Mouse (Mus musculus) forebrain, embryonic 14.5 days (tissue): ENCODE results near the gene Traf5. TPM values are rescaled to one million over a fixed set of nuclear protein-coding genes. Genes with fewer than 3 reads are reported as not detected.

Experiments used
- ATAC-seq: fragments of 200-750 bp; cut with Nextera tagmentation; 2 replicates; pipeline ENCODE4 v1.8.0; 2017; ENCODE audit warnings: mild to moderate bottlenecking, moderate library complexity
- DNase-seq: peaks from one replicate; pipeline ENCODE4 v3.0.0-alpha.2; 2015; ENCODE audit warnings: low spot score
- H3K27ac ChIP-seq: fragments of 300-500 bp; sonication (generic); 2 replicates; pipeline ENCODE4 v1.5.1; 2014; ENCODE audit warnings: low read depth, mild to moderate bottlenecking, control low read depth, low read length, moderate library complexity
- H3K27me3 ChIP-seq: fragments of 300-500 bp; sonication (generic); replicated peaks from 2 replicates; pipeline ENCODE4 v1.6.1; 2014; ENCODE audit warnings: low read length, control low read depth, mixed read lengths; ENCODE audit not compliant: control insufficient read depth, insufficient read depth
- H3K36me3 ChIP-seq: fragments of 300-500 bp; sonication (generic); 2 replicates; pipeline ENCODE4 v1.6.1; 2014; ENCODE audit warnings: low read length, control low read depth; ENCODE audit not compliant: control insufficient read depth, insufficient read depth
- H3K4me1 ChIP-seq: fragments of 300-500 bp; sonication (generic); 2 replicates; pipeline ENCODE4 v1.6.1; 2014; ENCODE audit warnings: antibody characterized with exemption, low read length, control low read depth; ENCODE audit not compliant: control insufficient read depth, insufficient read depth
- H3K4me2 ChIP-seq: fragments of 300-500 bp; sonication (generic); 2 replicates; pipeline ENCODE4 v1.6.1; 2014; ENCODE audit warnings: mild to moderate bottlenecking, control low read depth, low read length
- H3K4me3 ChIP-seq: fragments of 300-500 bp; sonication (generic); 2 replicates; pipeline ENCODE4 v1.5.1; 2014; ENCODE audit warnings: low read depth, low read length, control low read depth
- H3K9ac ChIP-seq: fragments of 300-500 bp; sonication (generic); 2 replicates; pipeline ENCODE4 v1.6.1; 2014; ENCODE audit warnings: mild to moderate bottlenecking, low read length, control low read depth, moderate library complexity
- H3K9me3 ChIP-seq: fragments of 300-500 bp; sonication (generic); replicated peaks from 2 replicates; pipeline ENCODE4 v1.6.1; 2016; ENCODE audit warnings: low read length, control low read depth, mixed read lengths; ENCODE audit not compliant: control insufficient read depth
- WGBS: fragments of 180-500 bp; shearing (Covaris S2); extraction: QIAGEN DNeasy Blood & Tissue Kit; methylation state at CpG from one replicate; pipeline ENCODE4 v1.1.7; 2014; 5-methylcytosine and 5-hydroxymethylcytosine counted together
- polyA plus RNA-seq: library from polyadenylated mRNA; unstranded; fragments of >200 nt; fragmentation: Nextera tagmentation; extraction: Ambion mirVana; gene quantifications from 2 replicates; pipeline ENCODE4 v1.2.1, GENCODE M21; 2014

The Traf5 gene
- polyA plus RNA-seq: 2.5 and 3.3 TPM in 2 replicates

GRCm38 (mm10) chr1:192091806-192092772 is at the start of gene Traf5:
Gene Traf5 (minus strand): TSS chr1:192092559.
- peak within 1 kb of the TSS; percentile 85 for H3K4me2 ChIP-seq
- H3K27me3 ChIP-seq: peaks cover 13% of the 10 kb centered on the region; the same call in 1 of the 2 replicates
- H3K9ac ChIP-seq: peak within 1 kb of the TSS; percentile 63
- WGBS: 2% methylated on average over 62 of the region's 63 CpGs
- DNase-seq: peak; percentile 95
- no peaks in the 10 kb centered on the region for H3K4me1 ChIP-seq
- H3K27ac ChIP-seq: no peak within 1 kb of the TSS
- no peaks in the 10 kb centered on the region for H3K36me3 ChIP-seq
- H3K4me3 ChIP-seq: peak within 1 kb of the TSS; percentile 52
- ATAC-seq: peak; percentile 99
- H3K9me3 ChIP-seq: no peaks in the 10 kb centered on the region

GRCm38 (mm10) chr1:192140313-192140712 is 48.0 kb upstream of the Traf5 start:
- no peak overlapping the region for H3K4me2 ChIP-seq
- WGBS: 95% methylated on average over 2 of the region's 2 CpGs
- no peak overlapping the region for H3K4me3 ChIP-seq
- no peak for ATAC-seq
- peaks cover 9% of the 10 kb centered on the region for H3K4me1 ChIP-seq
- H3K27ac ChIP-seq: no peak overlapping the region
- H3K36me3 ChIP-seq: no peaks in the 10 kb centered on the region
- H3K27me3 ChIP-seq: no peaks in the 10 kb centered on the region
- no peak for DNase-seq
- H3K9me3 ChIP-seq: no peaks in the 10 kb centered on the region
- no peak overlapping the region for H3K9ac ChIP-seq

- Histone ChIP-seq H3K9ac (peak within 1 kb of the TSS; percentile 89), H3K27ac (peak within 1 kb of the TSS; percentile 96), H3K4me3 (peak within 1 kb of the TSS; percentile 78), H3K4me2 (peak within 1 kb of the TSS; percentile 95), H3K27me3 (no peaks in the 10 kb centered on the region), H3K4me1 (peaks cover 9% of the 10 kb centered on the region), H3K36me3 (no peaks in the 10 kb centered on the region), H3K9me3 (no peaks in the 10 kb centered on the region)
- WGBS: 1% methylated on average over 50 of the region's 88 CpGs
- peak; percentile 88 for ATAC-seq
- peak; percentile 78 for DNase-seq
Measured at GRCm38 (mm10) chr1:192137926-192138910, 45.9 kb upstream of the Traf5 start, which contains the start of gene Rcor3. Gene Rcor3 (minus strand): TSS chr1:192138062.

GRCm38 (mm10) chr1:192137291-192137925 is 45.0 kb upstream of the Traf5 start:
- no peaks in the 10 kb centered on the region for H3K9me3 ChIP-seq
- peak; percentile 47 for ATAC-seq
- H3K4me3 ChIP-seq: peak overlapping the region; percentile 78
- H3K4me2 ChIP-seq: peak overlapping the region; percentile 95
- H3K9ac ChIP-seq: peak overlapping the region; percentile 89
- no peaks in the 10 kb centered on the region for H3K36me3 ChIP-seq
- under 1% methylated on average over 37 of the region's 61 CpGs for WGBS
- H3K27ac ChIP-seq: peak overlapping the region; percentile 96
- H3K4me1 ChIP-seq: peaks cover 9% of the 10 kb centered on the region
- H3K27me3 ChIP-seq: no peaks in the 10 kb centered on the region
- DNase-seq: peak; percentile 60

- no peaks in the 10 kb centered on the region for H3K36me3 ChIP-seq
- peak; percentile 81 for ATAC-seq
- H3K9ac ChIP-seq: peak overlapping the region; percentile 89
- WGBS: 1% methylated on average over 53 of the region's 55 CpGs
- peak; percentile 91 for DNase-seq
- peak overlapping the region; percentile 78 for H3K4me3 ChIP-seq
- H3K4me1 ChIP-seq: peaks cover 9% of the 10 kb centered on the region
- H3K4me2 ChIP-seq: peak overlapping the region; percentile 95
- no peaks in the 10 kb centered on the region for H3K27me3 ChIP-seq
- no peaks in the 10 kb centered on the region for H3K9me3 ChIP-seq
- H3K27ac ChIP-seq: peak overlapping the region; percentile 96
Measured at GRCm38 (mm10) chr1:192136561-192137290, 44.4 kb upstream of the Traf5 start.

- no peak for ATAC-seq
- WGBS: 100% methylated on average over 1 of the region's 1 CpGs
- H3K4me3 ChIP-seq: no peak overlapping the region
- H3K36me3 ChIP-seq: peaks cover 13% of the 10 kb centered on the region
- no peaks in the 10 kb centered on the region for H3K4me1 ChIP-seq
- no peaks in the 10 kb centered on the region for H3K27me3 ChIP-seq
- no peak overlapping the region for H3K27ac ChIP-seq
- no peak overlapping the region for H3K4me2 ChIP-seq
- H3K9me3 ChIP-seq: no peaks in the 10 kb centered on the region
- no peak overlapping the region for H3K9ac ChIP-seq
- DNase-seq: no peak
Measured at GRCm38 (mm10) chr1:192130202-192130601, 37.8 kb upstream of the Traf5 start.

GRCm38 (mm10) chr1:192128343-192128742 is 36.0 kb upstream of the Traf5 start:
- no peaks in the 10 kb centered on the region for H3K9me3 ChIP-seq
- H3K4me3 ChIP-seq: no peak overlapping the region
- no peak overlapping the region for H3K4me2 ChIP-seq
- H3K9ac ChIP-seq: no peak overlapping the region
- peaks cover 28% of the 10 kb centered on the region for H3K36me3 ChIP-seq
- H3K27ac ChIP-seq: no peak overlapping the region
- H3K4me1 ChIP-seq: no peaks in the 10 kb centered on the region
- H3K27me3 ChIP-seq: no peaks in the 10 kb centered on the region
- ATAC-seq (no peak), DNase-seq (no peak)
- WGBS: 95% methylated on average over 8 of the region's 8 CpGs

- H3K4me1 ChIP-seq: no peaks in the 10 kb centered on the region
- H3K4me2 ChIP-seq: no peak overlapping the region
- peaks cover 47% of the 10 kb centered on the region for H3K36me3 ChIP-seq
- no peak overlapping the region for H3K4me3 ChIP-seq
- no peaks in the 10 kb centered on the region for H3K9me3 ChIP-seq
- ATAC-seq (no peak), DNase-seq (no peak)
- no peak overlapping the region for H3K9ac ChIP-seq
- WGBS: 86% methylated on average over 6 of the region's 6 CpGs
- H3K27ac ChIP-seq: no peak overlapping the region
- H3K27me3 ChIP-seq: no peaks in the 10 kb centered on the region
Measured at GRCm38 (mm10) chr1:192125761-192126160, 33.4 kb upstream of the Traf5 start.
